Mouse (Mus musculus) heart, adult 18-20 months (tissue): Measurements from ENCODE around the gene Wnt2. TPM values are rescaled to one million over a fixed set of nuclear protein-coding genes. Genes with fewer than 3 reads are reported as not detected.

Experiments
- DNase-seq, 2 experiments: peaks; one replicate each; pipeline ENCODE4 v3.0.0; 2021 to 2022; ENCODE audit warnings: mixed read lengths in 1 of 2
- total RNA-seq, 2 experiments: library from RNA; stranded (reverse); gene quantifications; 2 replicates each; pipeline ENCODE4 v1.2.3; 2021

Gene Wnt2
- total RNA-seq, 2 experiments from 2014 or later = 0.65 to 1.1 TPM

DNA sequence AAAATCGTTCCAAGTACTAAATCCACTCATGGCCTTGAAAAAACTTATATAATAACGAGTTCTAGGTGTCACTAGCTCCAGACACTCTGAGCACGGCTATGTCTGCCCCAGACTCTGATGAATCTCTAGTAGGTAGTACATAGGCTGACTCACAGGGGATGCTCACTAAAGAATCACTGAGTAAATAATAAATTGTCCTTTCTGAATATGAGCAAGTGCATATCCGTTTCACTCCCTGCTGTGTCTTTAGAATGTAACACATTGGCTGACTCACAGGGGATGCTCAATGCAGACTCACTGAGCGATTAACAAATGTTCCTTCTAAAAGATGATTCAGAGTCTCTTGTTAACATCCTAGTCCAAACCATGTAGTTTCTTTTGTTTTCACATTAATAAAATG, 52.1 kb downstream of the Wnt2 start:
- DNase-seq = no peak

DNA sequence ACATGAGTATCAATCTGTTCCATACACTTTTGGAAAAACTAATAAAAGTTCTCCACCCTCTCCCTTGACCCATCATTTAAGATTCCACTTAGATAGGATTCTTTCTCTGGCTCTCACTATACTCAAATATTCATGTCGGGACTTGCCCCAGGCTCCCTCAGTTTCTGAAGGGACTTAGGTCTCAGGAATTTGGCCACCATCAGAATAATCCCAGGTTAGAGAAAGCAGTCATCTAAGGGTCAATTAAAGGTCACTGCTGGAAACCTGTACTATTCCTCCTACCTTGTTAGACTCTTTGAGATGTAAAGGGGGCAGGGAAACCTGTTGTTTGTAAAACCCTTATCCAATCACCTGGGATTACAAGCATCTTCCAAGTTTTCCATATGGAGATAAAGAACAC, 53.2 kb downstream of the Wnt2 start:
- no peak for DNase-seq

DNA sequence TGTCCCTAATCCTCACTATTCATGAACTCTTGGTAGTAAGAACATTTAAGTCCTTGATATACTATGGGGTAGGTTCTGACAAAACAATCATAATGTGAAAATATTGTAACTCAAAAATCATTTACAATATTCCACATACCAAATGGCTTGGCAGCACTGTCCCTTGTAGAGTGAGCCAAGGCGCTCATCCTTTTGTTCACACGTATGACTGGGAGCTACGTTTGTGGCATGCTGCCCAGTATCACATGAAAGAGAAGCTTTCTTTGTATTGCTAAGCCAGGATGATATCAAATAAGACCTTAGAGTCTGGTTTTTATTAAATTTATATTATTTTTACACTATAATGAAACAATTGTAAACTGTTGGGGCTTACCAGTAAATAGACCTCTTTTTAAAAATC, 56.0 kb downstream of the Wnt2 start:
- no peak for DNase-seq

DNA sequence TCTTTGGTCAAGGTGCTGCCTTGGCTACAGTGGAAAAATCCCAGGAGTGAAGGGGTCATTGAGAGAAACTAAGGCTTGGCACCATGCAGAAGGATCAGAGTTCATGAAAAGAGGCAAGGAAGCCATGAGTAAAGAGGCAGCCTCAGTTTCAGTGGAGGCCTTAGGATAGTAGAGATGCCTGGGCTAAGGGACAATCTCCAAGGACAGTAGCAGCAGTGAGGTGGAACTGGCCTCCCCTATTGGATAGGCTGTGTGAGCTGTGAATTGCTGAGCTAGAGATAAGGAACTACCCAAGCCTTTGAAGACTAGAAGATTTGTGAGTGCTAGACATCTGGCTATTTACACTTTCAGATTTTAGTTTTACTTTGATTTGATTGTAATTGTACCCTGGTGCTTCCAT, 59.0 kb downstream of the Wnt2 start:
- DNase-seq = no peak

DNA sequence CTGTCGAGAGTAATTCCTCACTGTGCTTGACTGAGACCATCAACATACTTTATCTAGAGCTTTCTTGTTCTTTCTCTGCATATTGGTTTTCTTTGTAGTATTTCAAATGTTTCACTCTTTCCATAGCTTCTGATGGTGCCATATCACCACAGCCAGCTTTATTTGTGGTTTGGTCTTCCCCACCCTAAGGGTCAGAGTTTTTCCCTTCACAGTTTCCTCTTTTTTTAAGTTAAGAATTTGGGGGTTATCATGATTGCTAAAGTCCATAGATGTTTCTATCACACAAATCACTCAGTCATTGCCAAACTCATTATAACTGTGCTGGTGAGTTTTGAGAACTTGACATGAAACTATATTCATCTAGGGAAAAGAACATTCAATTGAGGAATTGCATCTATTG, 60.6 kb downstream of the Wnt2 start:
- DNase-seq = no peak

DNA sequence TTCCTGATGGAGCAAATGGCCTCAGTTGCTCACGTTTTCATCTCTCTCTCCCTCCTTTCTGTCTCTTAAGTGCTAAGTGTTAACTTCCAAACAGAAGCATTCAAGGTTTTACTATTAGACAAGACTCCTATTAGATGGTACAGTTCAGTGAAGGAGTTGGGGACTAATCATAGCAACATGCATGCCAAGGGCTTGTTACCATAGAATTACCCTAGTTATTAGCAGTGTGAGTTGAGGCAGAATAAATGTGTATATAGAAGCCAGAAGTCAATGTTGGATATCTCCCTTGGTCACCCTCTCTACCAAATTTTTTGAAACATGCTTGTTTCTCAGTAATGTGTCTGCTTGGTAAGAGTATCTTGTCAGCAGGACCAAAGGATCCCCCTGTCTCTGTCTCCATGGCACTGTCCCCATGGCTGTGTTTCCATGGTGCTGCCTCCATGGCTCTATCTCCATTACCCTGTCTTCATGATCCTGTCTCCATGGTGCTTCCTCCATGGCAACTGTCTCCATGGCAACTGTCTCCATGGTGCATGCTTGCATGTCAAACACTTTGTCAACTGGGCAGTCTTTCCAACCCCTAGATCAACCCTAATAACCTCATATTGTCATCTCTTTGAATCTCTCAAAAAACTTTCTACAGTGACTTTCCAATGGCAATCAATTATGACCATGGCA, 61.8 kb downstream of the Wnt2 start:
- DNase-seq = no peak

DNA sequence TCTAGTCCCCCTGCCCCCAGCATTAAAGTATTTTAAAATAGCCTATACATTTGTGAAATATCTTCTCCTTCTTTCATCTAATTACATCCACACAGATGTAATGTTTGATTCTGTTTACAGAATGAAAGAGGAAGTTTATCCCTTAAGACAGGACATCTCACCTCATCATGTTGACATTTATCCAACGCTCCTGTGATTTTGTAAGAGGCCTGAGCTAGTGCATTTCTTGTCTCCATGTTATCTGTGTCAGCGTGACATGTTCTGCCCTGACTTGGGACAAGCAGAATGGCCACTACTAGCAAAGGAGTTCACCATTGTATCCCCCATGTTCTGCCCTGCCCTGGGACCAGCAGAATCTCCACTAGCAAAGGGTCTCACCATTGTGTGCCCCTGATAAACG, 66.9 kb downstream of the Wnt2 start:
- no peak for DNase-seq

DNA sequence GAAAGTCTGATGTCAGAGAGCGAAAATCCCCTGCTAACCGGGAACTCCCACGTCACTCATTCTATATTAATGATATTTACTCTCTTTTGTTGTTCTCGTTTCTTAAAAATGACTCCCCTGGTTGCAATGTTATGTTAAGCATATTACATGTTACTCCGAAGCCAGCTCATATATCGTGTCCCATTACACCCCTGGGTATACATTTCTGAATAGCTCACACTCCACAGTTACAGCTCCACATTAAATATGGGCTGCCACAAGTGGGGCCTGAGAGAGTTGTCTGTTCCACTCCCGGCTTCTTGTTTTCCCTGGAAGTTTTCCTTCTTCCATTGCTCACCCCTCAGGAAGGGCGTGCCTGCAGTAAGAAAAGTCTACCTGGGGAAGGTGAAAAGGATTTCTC, 78.6 kb downstream of the Wnt2 start:
- no peak for DNase-seq

DNA sequence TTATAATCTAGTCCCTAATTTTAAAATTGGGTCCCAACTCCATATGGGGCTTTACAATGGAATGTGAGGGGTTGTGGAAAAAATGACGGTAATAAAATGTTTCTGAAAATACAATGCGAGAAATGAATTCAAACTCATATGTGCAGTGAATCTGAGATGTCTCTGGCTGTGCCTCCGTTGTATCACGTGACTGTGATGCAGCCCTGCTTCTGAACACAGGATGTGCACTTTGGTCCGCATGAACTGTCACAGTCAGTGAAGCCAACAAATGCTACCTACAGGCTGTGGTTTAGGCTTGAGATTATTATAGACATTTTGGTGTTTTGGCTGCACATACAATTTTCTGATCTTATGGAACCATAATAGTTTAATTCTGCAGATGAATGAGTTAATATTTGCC, 81.3 kb downstream of the Wnt2 start:
- DNase-seq = no peak

DNA sequence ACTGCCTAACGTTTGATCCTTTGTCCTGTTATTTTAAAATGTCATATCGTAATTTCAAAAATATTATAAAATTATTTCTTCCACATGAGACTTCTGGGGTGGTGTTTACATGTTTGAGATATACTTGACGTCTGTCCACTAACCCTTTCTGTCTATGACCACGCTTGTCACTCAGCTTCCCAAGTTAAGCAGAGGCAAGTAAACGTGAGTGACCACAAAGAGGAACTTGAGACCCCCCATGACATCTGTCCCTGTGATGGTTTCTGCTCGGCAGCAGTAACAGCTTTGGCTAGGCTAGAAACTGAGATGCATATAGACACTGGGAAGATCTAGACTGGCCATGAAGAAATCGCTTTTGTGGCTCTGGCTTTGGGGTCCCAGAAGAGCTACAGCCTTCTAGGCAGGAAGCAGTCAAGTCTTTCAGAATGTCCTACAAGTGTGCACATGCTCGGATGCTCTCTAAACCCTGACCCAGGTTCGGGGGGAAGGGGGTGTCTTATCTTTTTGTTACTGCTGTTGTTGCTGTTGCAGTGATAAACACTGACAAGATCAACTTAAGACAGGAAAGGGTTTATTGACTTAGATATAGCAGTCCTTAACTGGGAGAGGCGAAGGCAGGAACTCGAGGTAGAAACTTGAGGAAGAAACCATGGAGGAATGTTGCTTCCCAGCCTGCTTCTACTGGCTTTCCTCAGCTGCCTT, 83.1 kb downstream of the Wnt2 start:
- no peak for DNase-seq

DNA sequence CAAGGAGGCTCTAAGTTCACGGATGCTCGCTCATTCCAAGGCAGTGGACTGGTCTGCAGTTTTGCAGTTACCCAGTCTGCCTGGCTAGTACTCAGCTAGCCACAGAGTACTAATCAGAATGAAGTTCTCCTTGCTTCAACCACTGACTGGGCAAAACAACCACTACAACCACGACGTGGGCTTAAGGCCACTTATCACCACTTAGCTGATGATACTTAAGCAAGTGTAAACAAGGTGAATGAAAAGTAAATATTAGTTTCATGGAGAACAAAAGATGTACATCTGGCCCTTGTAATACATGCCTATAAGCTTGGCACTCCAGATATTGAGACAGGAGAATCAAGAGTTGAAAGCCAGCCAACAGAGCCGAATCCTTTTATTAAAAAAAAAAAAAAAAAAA, 83.9 kb downstream of the Wnt2 start:
- DNase-seq = no peak

DNA sequence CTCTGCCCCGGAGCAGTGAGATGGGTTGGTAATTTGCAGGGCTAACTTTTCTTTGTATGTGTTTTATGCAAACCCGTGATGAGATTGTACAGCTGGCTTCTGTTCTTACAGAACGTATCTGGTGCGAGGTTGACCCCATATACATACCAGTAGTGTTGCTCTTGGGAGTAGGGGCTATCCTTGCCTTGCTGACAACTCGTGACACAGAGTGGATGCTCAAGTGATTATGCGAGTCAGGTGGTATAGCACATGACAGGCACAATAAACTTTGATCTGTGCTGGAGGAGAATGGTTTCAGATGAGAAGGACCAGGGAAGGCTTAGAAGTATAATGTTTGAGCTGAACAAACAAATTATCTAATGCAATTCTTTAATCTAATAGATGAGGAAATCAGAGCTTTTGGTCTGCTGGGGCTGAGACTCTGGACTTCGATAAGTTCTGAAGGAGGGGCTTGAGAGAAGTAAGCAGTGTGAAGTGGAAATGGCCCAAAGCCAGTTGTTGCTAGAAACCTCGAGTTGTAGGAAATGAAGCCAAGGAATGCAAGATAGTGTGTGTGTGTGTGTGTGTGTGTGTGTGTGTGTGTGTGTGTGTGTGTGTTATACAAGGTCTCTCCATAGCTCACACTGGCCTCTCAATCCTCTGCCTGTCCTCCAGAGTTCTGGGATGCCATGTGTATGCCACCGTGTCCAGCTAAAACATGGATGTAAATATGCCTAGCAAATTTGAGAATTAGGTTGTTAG, 86.3 kb downstream of the Wnt2 start:
- DNase-seq = no peak

DNA sequence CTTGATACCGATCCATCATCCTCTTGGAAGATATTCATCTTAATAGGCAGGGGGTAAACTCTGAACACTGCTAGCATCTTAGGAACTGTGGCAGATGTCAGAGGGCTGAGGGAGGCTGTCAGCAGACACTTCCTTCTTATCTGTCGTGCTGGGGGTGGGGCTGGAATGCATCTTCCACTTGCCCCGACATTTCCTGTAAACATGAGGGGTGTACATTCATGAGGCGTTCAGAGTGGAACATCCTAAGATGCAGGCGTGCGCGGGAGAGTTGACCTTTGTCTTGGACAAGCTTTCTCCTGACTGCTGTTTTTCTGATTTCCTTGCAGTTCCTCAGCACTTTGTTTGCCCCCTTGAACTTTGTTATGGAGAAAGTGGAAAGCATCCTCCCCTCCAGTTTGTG, 88.0 kb downstream of the Wnt2 start:
- DNase-seq = no peak

DNA sequence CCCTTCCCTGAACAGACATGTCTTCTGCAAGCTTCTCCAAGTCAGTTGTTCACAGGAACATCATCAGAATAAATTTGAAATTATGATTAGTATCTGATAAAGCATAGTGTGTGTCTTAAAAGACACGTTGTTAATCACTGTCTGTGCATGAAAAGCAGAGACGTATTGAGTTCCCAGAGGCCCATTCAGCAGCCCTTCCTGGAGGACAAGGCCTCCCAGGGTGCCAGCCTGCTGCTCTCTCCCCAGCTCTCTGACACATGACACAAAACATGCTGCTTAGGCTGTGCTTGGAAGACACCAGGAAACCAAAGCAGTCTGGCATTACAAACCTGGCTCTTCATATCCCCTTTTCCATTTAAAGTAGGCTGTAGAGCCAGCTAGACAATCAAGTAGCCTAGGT, 88.5 kb downstream of the Wnt2 start:
- no peak for DNase-seq

Other genes starting within 250 kb of the Wnt2 start
- gene Asz1, start 78.5 kb upstream of the Wnt2 start, total RNA-seq = not detected
- gene Cftr, start 140.1 kb upstream of the Wnt2 start, total RNA-seq = under 1 TPM; 0.17 to 0.51 TPM